Mouse (Mus musculus) left cerebral cortex, postnatal 4 days (tissue): Measurements from ENCODE around the gene Agap1. TPM values are rescaled to one million over a fixed set of nuclear protein-coding genes. Genes with fewer than 3 reads are reported as not detected.

Experiments
- DNase-seq: peaks from one replicate; pipeline ENCODE4 v3.0.0-alpha.2; 2022
- intact Hi-C: fragments of 180-260 bp; cut with DNase I; formaldehyde crosslinking; loops from one replicate; pipeline ENCODE4 v1.15.1; 2025
- total RNA-seq, 2 experiments: library from RNA; stranded (reverse); gene quantifications; 2 replicates each; pipeline ENCODE4 v1.2.3; 2021

The Agap1 gene
- total RNA-seq, 2 experiments from 2014 or later, result 415 to 416 TPM

GRCm38 (mm10) chr1:89457126-89458031, 2.8 kb downstream of the Agap1 start:
- intact Hi-C loops, result no loop called here
- DNase-seq, result no peak

GRCm38 (mm10) chr1:89461881-89462280, 7.3 kb downstream of the Agap1 start:
- no peak for DNase-seq
- intact Hi-C loops, result no loop called here

GRCm38 (mm10) chr1:89463138-89463537, 8.5 kb downstream of the Agap1 start:
- no peak for DNase-seq
- intact Hi-C loops, result no loop called here

GRCm38 (mm10) chr1:89465417-89466002, 10.9 kb downstream of the Agap1 start:
- intact Hi-C loops, result no loop called here
- no peak for DNase-seq

- intact Hi-C loops, result no loop called here
- peak; percentile 34 for DNase-seq
Measured at GRCm38 (mm10) chr1:89467321-89468069, 12.9 kb downstream of the Agap1 start.

- intact Hi-C loops, result no loop called here
- no peak for DNase-seq
Measured at GRCm38 (mm10) chr1:89468141-89468540, 13.5 kb downstream of the Agap1 start.

- intact Hi-C loops, result no loop called here
Measured at GRCm38 (mm10) chr1:89471430-89471829, 16.8 kb downstream of the Agap1 start.

GRCm38 (mm10) chr1:89471891-89472290, 17.3 kb downstream of the Agap1 start:
- DNase-seq, result no peak
- intact Hi-C loops, result no loop called here

More at GRCm38 (mm10) chr1:89471430-89471829, 16.8 kb downstream of the Agap1 start:
- DNase-seq, result no peak

GRCm38 (mm10) chr1:89473946-89474345, 19.3 kb downstream of the Agap1 start:
- intact Hi-C loops, result no loop called here
- DNase-seq, result no peak

- DNase-seq, result no peak
- intact Hi-C loops, result no loop called here
Measured at GRCm38 (mm10) chr1:89474853-89475252, 20.2 kb downstream of the Agap1 start.

- DNase-seq, result no peak
- intact Hi-C loops, result no loop called here
Measured at GRCm38 (mm10) chr1:89477033-89477432, 22.4 kb downstream of the Agap1 start.

- no peak for DNase-seq
- intact Hi-C loops, result no loop called here
Measured at GRCm38 (mm10) chr1:89478571-89479460, 24.2 kb downstream of the Agap1 start.

GRCm38 (mm10) chr1:89481154-89481553, 26.5 kb downstream of the Agap1 start:
- intact Hi-C loops, result no loop called here
- DNase-seq, result no peak

GRCm38 (mm10) chr1:89482812-89483211, 28.2 kb downstream of the Agap1 start:
- no peak for DNase-seq
- intact Hi-C loops, result no loop called here

GRCm38 (mm10) chr1:89486891-89487290, 32.3 kb downstream of the Agap1 start:
- intact Hi-C loops, result no loop called here
- DNase-seq, result no peak

- peak; percentile 25 for DNase-seq
- intact Hi-C loops, result no loop called here
Measured at GRCm38 (mm10) chr1:89489111-89489971, 34.7 kb downstream of the Agap1 start.

- intact Hi-C loops, result no loop called here
- no peak for DNase-seq
Measured at GRCm38 (mm10) chr1:89493177-89493576, 38.6 kb downstream of the Agap1 start.

GRCm38 (mm10) chr1:89494816-89495215, 40.2 kb downstream of the Agap1 start:
- DNase-seq, result no peak
- intact Hi-C loops, result no loop called here

- intact Hi-C loops, result no loop called here
- DNase-seq, result no peak
Measured at GRCm38 (mm10) chr1:89496204-89496603, 41.6 kb downstream of the Agap1 start.
